Mouse (Mus musculus) ZHBTc4 (cell line): ENCODE measurements around the gene Ap2m1.

Source experiments
- DNase-seq: peaks from one replicate; pipeline ENCODE4 v3.0.0-alpha.2; 2011; ENCODE audit warnings: low read depth, low spot score

Ap2m1 gene

DNA sequence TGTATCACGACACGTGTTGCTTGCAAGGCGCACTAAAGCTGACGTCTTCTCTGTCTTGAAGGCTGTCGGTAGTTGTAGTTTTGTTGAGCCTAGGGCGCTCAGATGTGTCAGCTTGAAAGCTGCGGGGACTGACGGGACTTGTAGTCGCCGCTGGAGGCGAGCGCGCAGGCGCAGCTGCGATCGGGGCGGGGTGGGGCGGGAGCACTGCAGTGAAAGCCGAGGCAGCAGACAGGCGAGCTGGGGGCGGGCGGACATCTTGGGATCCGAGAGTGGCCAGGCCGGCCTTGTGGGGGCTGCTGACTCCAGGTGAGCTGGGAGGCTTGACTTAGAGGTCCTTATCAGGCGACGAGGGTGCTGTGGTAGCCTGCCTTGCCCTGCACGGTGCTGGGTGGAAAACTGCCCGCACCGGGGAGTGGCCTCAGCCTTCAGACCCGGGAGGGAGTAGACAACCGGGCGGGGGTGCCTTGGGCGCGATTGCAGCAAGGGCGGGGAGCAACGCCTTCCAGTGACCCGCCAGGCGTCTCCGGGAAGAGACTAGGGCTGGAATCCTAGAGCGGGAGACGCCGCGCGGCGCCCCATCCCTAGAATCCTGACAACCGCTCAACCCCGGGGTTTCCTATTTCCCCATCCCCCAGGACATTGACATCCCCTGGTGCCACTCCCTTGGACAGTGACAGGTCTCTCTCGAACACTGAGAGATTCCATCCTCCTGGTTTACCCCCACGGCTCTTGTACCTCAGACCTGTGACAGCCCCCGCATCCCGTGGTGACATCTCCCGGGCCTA lies at the start of gene Ap2m1:
TSS of gene Ap2m1 (plus strand) at position 183 of the 785 bp plus-strand sequence.
- DNase-seq, result peak; percentile 100

DNA sequence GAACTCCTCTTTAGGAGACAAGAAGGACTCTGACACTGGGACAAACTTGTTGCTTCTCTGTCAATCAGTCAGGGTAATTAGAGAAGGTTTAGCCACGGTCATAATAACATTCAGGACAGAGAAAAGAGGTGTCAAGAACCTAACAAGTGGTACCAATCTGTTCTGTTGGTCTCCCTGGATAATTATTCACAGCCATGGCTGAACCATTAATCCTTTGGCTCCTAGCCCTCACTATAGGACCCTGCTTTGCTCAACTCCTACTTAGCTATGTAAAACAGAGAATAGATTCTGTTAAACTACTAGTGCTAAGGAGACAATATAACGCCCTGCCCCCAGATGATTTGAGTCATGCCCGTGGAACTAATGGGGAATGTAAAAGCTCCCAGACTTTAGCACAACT lies 49.2 kb upstream of the Ap2m1 start:
- no peak for DNase-seq

DNA sequence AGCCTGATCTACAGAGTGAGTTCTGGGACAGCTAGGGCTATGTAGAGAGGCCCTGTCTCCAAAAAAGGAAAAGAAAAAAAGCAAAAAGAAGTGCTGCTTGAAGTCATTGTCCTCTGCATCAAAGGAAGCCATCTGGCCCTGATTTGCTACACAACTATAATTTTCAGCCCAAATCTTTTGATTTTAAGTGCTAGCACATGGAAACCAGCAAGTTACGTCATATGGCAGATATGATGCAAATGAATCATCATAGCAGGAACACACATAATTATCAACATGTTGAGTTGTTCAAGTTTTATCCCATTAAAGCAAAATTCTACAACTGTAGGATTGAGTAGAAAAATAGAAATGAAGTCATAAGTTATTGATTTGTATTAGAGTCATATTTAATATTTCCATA lies 47.1 kb upstream of the Ap2m1 start:
- no peak for DNase-seq

DNA sequence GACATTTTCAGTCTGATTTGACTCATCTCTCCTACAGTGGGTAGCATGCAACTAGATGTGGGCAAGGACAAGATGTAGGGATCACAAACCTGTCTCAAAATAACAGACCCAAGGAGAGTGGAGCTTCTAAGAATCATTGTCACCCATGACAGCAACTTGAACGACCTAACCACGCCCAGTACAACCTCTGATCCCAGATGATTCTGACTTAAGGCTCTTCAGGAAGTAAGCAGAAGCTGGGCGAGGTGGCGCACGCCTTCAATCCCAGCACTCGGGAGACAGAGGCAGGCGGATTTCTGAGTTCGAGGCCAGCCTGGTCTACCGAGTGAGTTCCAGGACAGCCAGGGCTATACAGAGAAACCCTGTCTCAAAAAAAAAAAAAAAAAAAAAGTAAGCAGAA lies 46.5 kb upstream of the Ap2m1 start:
- peak; percentile 48 for DNase-seq

DNA sequence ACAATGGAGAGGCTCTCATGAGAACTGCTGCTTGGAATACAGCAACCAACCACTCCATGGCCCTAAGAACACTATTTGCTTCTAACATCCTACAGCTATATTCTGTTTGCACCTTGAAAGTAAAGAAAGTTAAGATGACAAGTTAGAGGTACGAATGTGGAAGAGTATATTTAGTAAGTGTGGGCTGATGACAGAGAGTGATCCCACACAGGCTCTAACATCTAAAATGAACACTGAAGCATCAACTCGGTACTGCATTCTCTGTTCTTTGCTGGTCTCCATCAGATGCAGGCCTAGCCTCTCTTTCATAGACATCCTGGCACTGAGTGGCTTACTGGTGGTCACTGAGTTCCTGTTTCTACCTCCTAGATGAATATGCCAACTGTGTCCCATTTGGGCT lies 46.0 kb upstream of the Ap2m1 start:
- DNase-seq, result no peak

DNA sequence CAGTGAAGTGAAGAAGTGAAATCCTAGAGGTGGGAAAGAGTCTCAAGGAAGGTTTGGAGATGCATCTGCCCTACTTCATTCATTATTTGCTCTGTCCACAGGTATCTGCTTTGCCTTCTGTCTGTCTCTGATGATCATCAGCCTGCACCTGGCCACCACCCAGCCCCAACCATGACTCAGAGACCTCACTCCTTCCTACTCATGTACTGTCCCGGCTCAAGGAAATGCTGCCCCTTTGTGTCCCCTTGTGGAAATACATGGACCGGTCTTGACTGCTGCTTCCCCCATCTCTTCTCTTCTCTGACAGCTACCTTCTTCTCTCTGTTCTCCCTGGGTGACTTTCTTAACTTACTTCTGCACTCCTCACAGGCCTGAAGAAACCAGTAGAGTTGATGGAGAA lies 44.7 kb upstream of the Ap2m1 start:
- peak; percentile 47 for DNase-seq

DNA sequence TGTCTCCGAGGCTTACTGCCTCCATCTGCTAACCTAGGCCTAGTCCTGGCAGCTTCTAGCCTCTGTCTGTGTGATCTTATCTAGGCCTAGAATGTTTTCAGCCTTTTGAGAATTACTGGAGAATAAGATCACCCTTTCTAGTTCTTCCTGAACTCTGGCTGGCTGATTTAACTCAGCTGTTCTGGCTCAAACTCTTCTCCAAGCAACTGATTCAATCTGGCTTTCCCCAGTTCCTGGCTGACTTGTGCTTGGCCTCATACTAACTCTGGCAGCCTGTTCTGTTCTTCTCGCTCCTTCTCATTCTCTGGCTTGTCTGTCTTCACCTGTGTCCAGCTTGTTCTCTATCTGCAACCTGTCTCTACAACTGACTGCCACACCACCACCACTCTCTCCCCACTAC lies 44.0 kb upstream of the Ap2m1 start:
- DNase-seq, result no peak

DNA sequence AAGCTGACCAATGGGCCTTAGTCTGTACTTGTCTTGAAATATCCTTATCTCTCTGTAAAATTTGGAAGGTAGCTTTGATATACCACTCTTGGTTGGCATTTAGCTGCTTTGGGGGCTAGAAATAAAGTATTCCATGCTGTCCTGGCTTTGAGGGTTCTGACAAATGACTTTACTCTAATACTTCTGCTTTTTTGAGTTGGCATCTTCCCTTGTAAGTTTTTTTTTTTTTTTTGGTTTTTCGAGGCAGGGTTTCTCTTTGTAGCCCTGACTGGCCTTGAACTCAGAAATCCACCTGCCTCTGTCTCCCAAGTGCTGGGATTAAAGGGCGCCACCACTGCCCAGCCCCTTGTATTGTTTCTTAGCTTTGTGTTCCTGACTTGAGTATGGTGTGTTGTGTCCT lies 41.8 kb upstream of the Ap2m1 start:
- no peak for DNase-seq

DNA sequence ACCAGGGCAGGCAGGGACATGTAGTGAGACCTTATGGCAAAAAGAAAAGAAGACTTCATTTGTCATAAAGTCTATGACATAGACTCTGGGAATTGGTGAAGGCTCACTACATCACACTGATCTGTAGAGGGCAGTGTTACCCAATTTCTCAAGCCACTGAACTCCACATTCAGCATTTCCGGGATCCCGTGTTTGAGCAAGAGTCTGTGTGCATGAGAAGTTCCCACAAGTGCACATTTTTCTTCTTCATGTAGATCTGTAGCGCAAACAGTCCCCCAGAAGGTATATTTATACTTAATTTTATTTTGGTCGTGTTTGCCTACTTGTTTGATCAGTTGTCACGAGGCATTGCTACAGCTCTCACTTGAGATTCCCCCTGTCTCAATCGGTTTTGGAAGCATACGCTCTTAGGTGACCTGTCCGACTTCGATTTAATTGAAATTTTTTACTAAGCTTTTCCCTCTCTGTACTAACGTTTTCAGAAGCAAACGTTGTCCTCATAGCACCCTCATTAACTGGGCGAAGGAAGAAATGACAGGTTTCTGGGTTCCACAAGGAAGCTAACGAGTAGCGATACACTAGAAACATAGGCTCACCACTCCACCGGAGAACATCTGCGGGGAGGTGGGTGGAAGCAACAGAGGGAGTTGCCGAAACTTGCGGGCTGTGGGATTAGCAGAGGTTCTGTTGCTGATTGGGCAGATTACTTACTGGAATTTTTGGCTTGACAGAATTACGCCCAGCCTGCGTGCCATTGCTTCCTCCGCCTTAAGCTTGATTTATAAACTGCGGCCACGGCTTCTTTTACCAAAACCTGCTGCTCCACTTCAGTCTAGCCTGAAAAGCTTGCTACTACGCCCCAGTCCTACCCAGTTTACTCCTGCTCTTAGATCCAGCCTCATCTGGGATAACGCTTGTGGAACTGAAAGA lies 38.3 kb upstream of the Ap2m1 start:
- DNase-seq, result peak; percentile 56

DNA sequence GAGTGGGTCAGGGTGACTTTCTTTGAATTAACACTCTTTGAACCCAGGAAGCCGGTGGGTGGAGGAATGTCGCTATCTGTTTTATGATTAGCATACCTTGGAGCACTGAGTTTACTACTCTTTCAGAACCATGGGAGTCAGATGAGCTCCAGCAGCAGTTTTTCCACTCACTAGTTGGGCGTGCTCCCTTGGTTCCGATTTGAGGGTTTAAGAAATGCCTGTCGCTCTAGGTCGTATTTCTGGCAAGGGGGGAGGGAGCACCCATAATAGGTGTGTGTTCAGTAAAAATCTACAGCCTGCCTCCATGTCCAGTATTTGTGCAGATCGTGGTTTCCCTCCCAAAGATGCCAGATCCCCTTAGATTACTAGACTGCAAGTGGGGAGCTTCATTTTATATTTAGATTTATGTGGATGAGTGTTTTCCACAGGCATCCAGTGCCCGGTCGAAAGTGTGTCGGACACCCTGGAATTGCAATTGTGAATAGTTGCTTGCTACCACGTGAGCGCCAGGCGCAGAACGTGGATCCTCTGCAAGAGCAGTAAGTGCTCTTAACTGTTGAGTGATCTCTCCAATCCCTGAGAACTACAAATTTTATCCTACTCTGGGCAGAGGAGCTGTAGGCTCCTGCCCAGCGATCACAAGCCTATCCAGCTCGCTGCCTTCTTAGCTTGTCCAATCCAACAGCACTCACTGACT lies 37.1 kb upstream of the Ap2m1 start:
- peak; percentile 51 for DNase-seq

DNA sequence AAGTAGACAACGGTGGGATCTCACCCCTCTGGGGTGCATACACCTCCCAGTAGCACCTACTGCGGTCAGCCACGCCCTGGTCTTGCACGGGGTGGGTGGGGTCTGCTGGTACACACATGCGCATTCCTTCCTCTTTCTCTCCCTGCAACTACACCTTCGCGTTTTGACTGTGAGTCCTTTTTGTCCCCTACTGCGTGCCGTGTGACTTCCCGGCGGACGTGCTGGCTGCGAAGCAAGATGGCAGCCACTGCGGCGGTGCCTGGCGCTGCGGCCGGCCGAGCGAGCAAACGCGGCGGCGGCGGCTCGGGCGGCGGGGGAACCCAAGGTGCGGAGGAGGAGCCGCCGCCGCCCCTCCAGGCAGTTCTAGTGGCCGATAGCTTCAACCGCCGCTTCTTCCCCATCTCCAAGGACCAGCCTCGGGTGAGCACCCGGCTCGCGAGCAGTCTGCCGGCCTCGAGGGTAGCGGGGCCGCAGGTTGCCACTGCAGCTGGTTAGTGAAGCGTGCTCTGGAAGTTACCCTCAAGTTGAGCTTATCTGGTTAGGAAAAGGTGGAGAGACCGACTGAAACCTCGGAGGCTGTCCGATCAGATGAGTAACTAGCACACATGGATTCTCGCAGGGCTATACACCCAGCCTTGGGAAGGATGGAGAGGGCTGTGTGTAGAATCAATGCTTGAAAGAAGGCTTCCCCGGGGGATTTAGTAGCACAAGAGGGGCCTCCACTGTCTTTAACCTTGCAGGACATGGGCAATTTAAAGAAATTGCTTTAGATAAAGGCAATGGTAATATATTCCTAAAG lies 36.4 kb upstream of the Ap2m1 start, which contains the start of gene Eif2b5:
TSS of gene Eif2b5 (plus strand) at position 141 of the 799 bp plus-strand sequence.
- peak; percentile 98 for DNase-seq

DNA sequence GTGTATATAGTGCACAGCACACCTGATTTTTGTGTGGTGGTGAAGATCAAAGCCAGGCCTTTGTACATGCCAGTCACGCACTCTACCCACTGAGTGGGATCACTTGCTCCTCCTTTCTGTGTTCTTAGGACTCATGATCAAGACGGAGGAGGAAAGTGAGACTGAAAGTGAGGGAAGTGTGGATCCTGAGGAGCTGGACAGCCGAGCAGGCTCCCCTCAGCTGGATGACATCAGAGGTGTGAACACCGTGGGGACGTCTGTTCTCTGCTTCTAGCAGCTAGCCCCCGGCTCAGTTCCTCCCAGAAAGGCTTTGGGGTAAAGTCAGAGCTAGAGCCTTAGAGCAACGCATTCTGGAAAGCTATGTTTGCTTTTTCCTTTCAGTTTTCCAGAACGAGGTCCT lies 29.3 kb upstream of the Ap2m1 start:
- no peak for DNase-seq

DNA sequence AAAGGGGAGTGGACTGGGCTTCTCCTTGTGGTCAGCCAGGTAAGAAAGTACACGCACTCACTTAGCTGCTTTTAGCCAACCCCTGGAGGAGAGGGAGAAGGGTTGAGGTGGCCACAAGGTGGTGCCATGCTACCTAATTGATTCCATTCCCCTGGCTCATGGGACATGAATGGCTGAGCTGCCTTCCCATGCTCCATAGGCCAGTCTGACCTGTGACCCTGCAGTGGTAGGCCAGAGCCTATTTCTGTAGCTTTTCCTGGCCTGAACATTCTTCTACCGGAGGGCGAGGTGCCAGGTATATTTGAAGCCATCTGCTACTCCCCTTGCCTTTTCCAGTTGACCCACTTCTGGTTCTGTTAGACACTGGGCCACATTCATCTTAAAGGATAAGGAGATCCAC lies 25.9 kb upstream of the Ap2m1 start:
- peak; percentile 72 for DNase-seq

DNA sequence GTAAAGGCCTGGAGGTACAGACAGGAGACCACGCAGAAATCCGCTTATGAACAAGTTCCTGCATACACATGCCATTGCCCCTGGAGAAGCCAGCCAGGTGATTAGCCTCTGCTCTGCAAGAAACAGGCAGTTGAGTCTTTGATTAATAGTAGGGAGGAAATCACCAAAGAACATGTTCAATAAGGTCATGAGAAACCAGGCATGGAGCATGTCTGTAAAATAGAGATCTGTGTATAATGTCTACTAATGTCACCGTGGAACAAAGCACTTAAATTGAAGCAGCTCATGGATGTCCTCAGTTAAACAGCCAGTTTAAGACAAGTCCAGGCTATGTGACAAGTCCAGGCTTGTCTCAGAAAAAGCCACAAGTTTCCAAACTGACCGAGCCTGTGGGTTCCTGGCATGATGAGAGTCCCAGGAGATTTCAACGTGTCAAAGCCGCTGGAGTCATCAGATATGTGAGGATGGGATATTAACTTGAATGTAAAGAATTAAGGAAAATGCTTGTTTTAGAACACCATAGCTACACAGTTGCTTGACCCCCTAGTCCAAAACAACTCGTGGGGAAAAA lies 23.9 kb upstream of the Ap2m1 start:
- no peak for DNase-seq

DNA sequence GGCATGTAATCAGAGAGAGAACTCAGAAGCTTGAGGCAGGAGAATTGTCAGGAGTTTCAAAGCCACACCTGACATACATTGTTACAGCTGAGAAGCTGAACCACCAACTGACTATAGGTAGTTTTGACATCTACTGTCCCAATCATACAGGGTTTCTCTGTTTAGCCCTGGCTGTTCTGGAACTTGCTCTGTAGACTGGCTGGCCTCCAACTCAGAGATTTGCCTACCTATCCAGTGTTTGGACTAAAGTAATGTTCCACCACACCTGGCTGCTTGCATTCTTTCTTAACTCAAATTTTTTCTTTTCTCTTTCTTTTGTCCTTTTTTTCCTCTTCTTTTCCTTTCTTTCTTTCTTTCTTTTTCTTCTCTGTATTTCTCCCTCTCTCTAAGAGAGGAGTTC lies 19.2 kb upstream of the Ap2m1 start:
- no peak for DNase-seq

DNA sequence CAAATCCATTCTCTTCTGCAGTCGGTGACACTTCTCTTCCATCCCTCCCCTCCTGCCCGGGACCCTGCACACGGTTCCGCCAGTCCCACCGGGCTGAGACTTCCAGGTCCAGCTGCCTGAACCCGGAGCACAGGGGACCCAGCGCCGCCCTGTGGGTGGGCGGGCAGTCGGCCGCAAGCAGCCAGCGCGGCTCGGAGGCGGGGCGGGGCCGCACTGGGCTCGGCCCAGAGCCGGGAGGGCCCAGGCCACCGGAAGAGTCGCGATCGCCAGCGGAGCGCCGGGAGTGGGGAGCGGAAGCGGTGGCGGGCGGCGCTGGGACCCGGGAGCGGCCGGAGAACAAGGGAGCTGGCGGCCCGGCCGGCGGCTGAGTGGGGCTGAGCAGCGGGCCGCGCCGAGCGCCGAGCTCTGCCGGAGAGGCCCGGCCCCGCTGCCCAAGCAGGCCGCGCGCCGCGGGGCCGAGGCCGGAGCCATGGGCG lies 18.5 kb upstream of the Ap2m1 start, which contains the start of gene Dvl3:
TSS of gene Dvl3 (plus strand) at position 257 of the 476 bp plus-strand sequence.
- DNase-seq, result peak; percentile 91

DNA sequence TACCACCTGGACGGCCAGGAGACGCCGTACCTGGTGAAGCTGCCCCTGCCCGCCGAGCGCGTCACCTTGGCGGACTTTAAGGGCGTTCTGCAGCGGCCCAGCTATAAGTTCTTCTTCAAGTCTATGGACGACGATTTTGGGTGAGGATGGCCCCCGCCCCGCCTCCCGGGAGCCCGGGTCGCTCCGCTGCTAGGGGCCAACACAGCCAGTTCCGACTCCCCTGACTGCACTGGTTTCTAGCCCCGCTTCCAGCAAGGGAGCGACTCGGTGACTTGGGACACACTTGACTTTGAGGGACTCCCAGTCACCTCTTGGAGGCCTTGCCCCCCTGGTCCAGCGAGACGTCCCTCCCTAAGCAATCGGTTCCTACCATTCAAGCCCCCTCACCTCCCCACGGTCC lies 18.1 kb upstream of the Ap2m1 start:
- DNase-seq, result peak; percentile 60

DNA sequence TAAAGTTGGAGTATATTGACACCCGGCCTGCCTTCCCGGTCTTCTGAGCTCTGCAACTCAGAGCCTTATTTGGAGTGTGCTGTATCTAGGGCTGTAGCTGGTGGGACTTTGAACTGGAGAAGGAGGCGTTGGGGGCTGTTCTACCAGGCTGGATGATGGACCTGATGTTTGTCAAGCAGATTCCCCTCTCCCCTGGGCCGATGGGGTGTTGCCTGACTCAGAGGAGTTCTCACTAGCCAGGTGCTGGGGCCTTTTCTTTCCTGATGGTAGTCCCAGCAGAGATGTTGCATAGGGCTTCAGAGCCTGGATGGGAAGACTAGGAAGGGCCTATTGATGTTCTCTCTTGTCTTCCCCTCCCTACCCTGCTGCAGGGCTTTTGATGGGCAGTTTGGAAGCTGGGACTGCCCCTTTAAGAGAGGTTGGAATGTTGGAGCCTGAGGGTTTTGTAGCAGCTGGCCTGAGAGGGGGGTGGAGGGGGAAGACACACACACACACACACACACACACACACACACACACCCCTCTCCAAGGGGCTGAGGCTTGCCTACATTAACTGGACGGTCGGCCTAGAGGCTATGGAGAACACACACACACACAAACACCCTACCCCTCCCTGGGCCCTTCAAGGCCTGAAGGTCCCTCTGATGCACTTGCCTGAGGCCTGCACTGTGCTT lies 17.4 kb upstream of the Ap2m1 start:
- peak; percentile 62 for DNase-seq

DNA sequence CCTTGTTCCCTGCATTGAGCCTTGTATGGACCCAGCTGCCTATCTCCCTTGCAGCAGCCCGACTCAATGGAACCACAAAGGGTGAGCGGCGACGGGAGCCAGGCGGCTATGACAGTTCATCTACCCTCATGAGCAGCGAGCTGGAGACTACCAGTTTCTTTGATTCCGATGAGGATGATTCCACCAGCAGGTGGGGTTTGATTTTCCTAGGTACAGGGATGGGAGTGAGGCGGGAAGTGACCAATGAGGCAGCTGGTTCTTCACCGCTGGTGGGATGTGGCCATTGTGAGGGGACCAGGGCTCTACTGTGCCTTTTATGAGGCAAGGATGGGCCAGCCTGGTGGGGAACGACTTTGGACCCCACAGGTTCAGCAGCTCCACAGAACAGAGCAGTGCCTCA lies 11.4 kb upstream of the Ap2m1 start:
- DNase-seq, result peak; percentile 73

DNA sequence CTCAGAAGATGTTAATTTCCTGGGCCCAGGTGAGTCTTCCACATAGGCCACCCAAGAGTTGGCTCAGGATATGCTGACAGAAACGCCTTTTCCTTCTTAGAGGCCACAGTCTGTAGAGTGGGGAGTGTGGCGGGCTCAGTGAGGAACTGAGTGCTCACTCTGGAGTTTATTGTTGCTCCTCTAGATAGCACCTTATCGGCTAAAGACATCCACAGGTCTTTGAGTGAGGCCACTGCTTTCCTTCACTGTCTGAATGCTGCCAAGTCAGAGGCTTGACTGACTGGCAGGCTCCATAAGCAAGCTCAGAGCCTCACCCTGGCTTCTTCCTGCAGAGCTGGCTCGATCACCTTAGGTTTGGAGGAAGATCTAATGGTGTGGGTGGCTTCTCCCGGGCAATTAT lies 6.5 kb upstream of the Ap2m1 start:
- no peak for DNase-seq
